11 mouse cellular contexts compared by ENCODE assay signal in the genomic region with DNA sequence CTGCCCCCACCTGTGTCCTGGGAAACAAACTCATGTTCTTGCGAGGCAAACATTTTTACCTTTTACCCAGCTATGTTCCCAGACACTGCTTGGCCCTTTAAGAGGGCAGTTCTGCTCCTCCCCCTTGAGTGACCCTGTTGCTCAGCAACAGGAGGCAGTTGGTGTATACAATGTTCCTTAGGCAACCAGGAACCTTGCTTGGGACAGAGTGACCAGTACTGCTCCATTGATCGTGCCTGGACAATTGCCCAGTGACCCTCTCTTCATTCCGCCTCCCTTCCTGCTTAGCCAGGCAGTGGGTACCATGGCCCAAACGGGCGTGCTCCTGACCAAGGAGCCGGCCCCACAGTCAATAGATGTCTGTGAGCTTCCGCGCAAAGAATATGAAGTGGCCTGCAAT. TPM values are rescaled to one million over a fixed set of nuclear protein-coding genes. Genes with fewer than 3 reads are reported as not detected.
DNase-seq lines count a peak whose midpoint lies in the region; ATAC-seq lines count a peak whose summit lies in the region.
"Had no signal": no experiment of that assay in that cellular context is flagged by ENCODE, and none has a peak within 500 bp of the region (broad histone marks: within the 10 kb centered on the region; RNA-seq: fewer than 3 reads in every experiment).

No protein-coding gene starts in this region.

- 38% methylated on average over 8 of the region's 8 CpGs for WGBS in heart, embryonic 12.5 days

- H3K4me3 ChIP-seq in heart, embryonic 12.5 days, result no peak overlapping the region; the same call in 1 of the 2 replicates
- H3K4me3 ChIP-seq: embryonic facial prominence, embryonic 13.5 days; limb, embryonic 13.5 days had no signal

- H3K27ac ChIP-seq in heart, embryonic 12.5 days (ENCODE audit: poor library complexity, severe bottlenecking), result no peak overlapping the region
- H3K27ac ChIP-seq: embryonic facial prominence, embryonic 13.5 days; limb, embryonic 13.5 days had no signal

- peak overlapping the region; percentile 57 for H3K4me2 ChIP-seq in heart, embryonic 12.5 days
- H3K4me2 ChIP-seq: embryonic facial prominence, embryonic 13.5 days; limb, embryonic 13.5 days had no signal

- H3K27me3 ChIP-seq in heart, embryonic 12.5 days (replicated peaks), result peaks cover 38% of the 10 kb centered on the region

- no peak for ATAC-seq in heart, embryonic 12.5 days (ENCODE audit: insufficient number of reproducible peaks, low FRiP score)
- ATAC-seq in cerebellum, adult (ENCODE audit: insufficient number of reproducible peaks, low FRiP score, low TSS enrichment), result no peak

- intact Hi-C loops in heart, postnatal 14 days (cut with DNase I), result loop anchor here (2.0 to 5.0 kb wide), 2 partner anchors 137 to 184 kb away; no protein-coding TSS in a partner anchor

- no peaks in the 10 kb centered on the region for H3K36me3 ChIP-seq in heart, embryonic 12.5 days
- H3K36me3 ChIP-seq: embryonic facial prominence, embryonic 13.5 days; limb, embryonic 13.5 days had no signal

- 0 out of 2 replicates have a peak overlapping the region, but pooled peaks have one; percentile 32 for H3K9ac ChIP-seq in heart, embryonic 12.5 days
- H3K9ac ChIP-seq: embryonic facial prominence, embryonic 13.5 days; limb, embryonic 13.5 days had no signal

- no peak for DNase-seq in heart, postnatal 14 days
- peak; percentile 25 for DNase-seq in adipocyte (ENCODE audit: low spot score)
- peak; percentile 32 to 44 for DNase-seq in kidney, adult 8-10 months
- DNase-seq in lung, postnatal 36 days, result peak; percentile 72
- no peak for DNase-seq in frontal cortex, postnatal 10 days (ENCODE audit: low spot score in 2 of 2)
- DNase-seq in frontal cortex, adult 2 months (ENCODE audit: extremely low spot score in 1 of 2, low spot score in 1 of 2), result no peak

- peaks cover 56% of the 10 kb centered on the region for H3K4me1 ChIP-seq in heart, embryonic 12.5 days (replicated peaks)

- H3K9me3 ChIP-seq in heart, embryonic 12.5 days (replicated peaks), result no peaks in the 10 kb centered on the region
- H3K9me3 ChIP-seq: embryonic facial prominence, embryonic 13.5 days; limb, embryonic 13.5 days had no signal

RNA-seq across cellular contexts. Expression of gene Tekt4, which starts 17.0 kb away (rescaled TPM):
- 0.45 and 0.54 TPM in 2 replicates for polyA plus RNA-seq in heart, embryonic 12.5 days (2016; fragmentation: Nextera tagmentation; extraction: Ambion mirVana)
- total RNA-seq in heart, postnatal 14 days (2021), result under 1 TPM in 1 of 2 experiments, not detected in 1; 0.50 TPM
- polyA plus RNA-seq in frontal cortex, adult 2 months (2012; rRNA removed), result 0.61 and 1.1 TPM in 2 replicates
- total RNA-seq: MEL had no signal
- polyA plus RNA-seq: embryonic facial prominence, embryonic 13.5 days; limb, embryonic 13.5 days had no signal

RNA-seq across cellular contexts. Expression of gene Sstr5, which starts 25.7 kb away (rescaled TPM):
- polyA plus RNA-seq in heart, embryonic 12.5 days (2016; fragmentation: Nextera tagmentation; extraction: Ambion mirVana), result 0.63 and 0.67 TPM in 2 replicates
- total RNA-seq in heart, postnatal 14 days (2021), result not detected
- 0.08 and 0.11 TPM in 2 replicates for polyA plus RNA-seq in frontal cortex, adult 2 months (2012; rRNA removed)
- total RNA-seq: MEL had no signal

RNA-seq across cellular contexts. Expression of gene Cacna1h, which starts 37.8 kb away (rescaled TPM):
- polyA plus RNA-seq in heart, embryonic 12.5 days (2016; fragmentation: Nextera tagmentation; extraction: Ambion mirVana), result 13.5 and 16.3 TPM in 2 replicates
- total RNA-seq in heart, postnatal 14 days (2021), result 1 to 10 TPM; 4.9 to 8.1 TPM
- 72.9 and 77.0 TPM in 2 replicates for polyA plus RNA-seq in frontal cortex, adult 2 months (2012; rRNA removed)

Comparison
In these comparisons a context has a peak if more than half of its experiments do, and no peak if none do; other contexts are left out.
1. DNase-seq: peak in adipocyte (single experiment), kidney, adult 8-10 months (2 of 2) and lung, postnatal 36 days (single experiment); none in heart, postnatal 14 days (0 of 2), frontal cortex, postnatal 10 days (0 of 2) and frontal cortex, adult 2 months (0 of 2).